Mouse (Mus musculus): ENCODE results near the gene Golgb1. TPM values are rescaled to one million over a fixed set of nuclear protein-coding genes. Genes with fewer than 3 reads are reported as not detected.
"Not testable (repeated sequence)": the region's sequence is repeated elsewhere in the genome, so short reads cannot be mapped to it uniquely, and the experiment has no call there.

Golgb1 gene
- polyA plus RNA-seq (2015; fragmentation: Nextera tagmentation; extraction: Ambion mirVana), result 30.7 and 31.0 TPM in 2 replicates

- H3K27me3 ChIP-seq, result no peaks in the 10 kb centered on the region
- whole genome bisulfite sequencing (ENCODE audit: insufficient replicate concordance), result under 1% methylated on average over 43 of the region's 43 CpGs
- peak; percentile 94 for DNase-seq
- peak within 1 kb of the TSS; percentile 87 for H3K4me2 ChIP-seq
- peak within 1 kb of the TSS; percentile 92 for H3K4me3 ChIP-seq (replicated peaks)
- H3K9ac ChIP-seq, result peak within 1 kb of the TSS; percentile 87
- peak; percentile 99 for ATAC-seq (ENCODE audit: low read depth)
- peaks cover 6% of the 10 kb centered on the region for H3K36me3 ChIP-seq
- peak within 1 kb of the TSS; percentile 80 for H3K27ac ChIP-seq
- peaks cover 36% of the 10 kb centered on the region for H3K4me1 ChIP-seq (replicated peaks)
- H3K9me3 ChIP-seq (replicated peaks), result no peaks in the 10 kb centered on the region
These were observed at the start of gene Golgb1, which contains the start of gene Eaf2 for GRCm38 (mm10) chr16:36874583-36875275. Gene Golgb1 (plus strand): TSS chr16:36875140. Gene Eaf2 (minus strand): TSS chr16:36875003.

- ATAC-seq (ENCODE audit: low read depth) (peak; percentile 69), DNase-seq (no peak)
- Histone ChIP-seq H3K9ac (peak overlapping the region; percentile 86), H3K36me3 (no peaks in the 10 kb centered on the region), H3K4me3 (replicated peaks) (peak overlapping the region; percentile 84), H3K4me2 (peak overlapping the region; percentile 96), H3K27me3 (peaks cover 9% of the 10 kb centered on the region), H3K9me3 (replicated peaks) (no peaks in the 10 kb centered on the region), H3K4me1 (replicated peaks) (peaks cover 11% of the 10 kb centered on the region), H3K27ac (no peak overlapping the region)
- 6% methylated on average over 11 of the region's 11 CpGs for WGBS (ENCODE audit: insufficient replicate concordance)
These were observed 47.3 kb upstream of the Golgb1 start for GRCm38 (mm10) chr16:36827611-36828053.

- Histone ChIP-seq H3K36me3 (no peaks in the 10 kb centered on the region), H3K9ac (peak within 1 kb of the TSS; percentile 86), H3K4me2 (peak within 1 kb of the TSS; percentile 96), H3K4me1 (replicated peaks) (peaks cover 11% of the 10 kb centered on the region), H3K4me3 (replicated peaks) (peak within 1 kb of the TSS; percentile 84), H3K27ac (peak within 1 kb of the TSS; percentile 30), H3K27me3 (peaks cover 9% of the 10 kb centered on the region), H3K9me3 (replicated peaks) (no peaks in the 10 kb centered on the region)
- DNase-seq, result peak; percentile 82
- WGBS (ENCODE audit: insufficient replicate concordance), result under 1% methylated on average over 64 of the region's 64 CpGs
- peak; percentile 99 for ATAC-seq (ENCODE audit: low read depth)
These were observed 46.7 kb upstream of the Golgb1 start, which contains the start of gene Iqcb1 for GRCm38 (mm10) chr16:36828054-36828786. Gene Iqcb1 (plus strand): TSS chr16:36828385.

- Histone ChIP-seq H3K4me3 (replicated peaks) (peak overlapping the region; percentile 84), H3K9ac (peak overlapping the region; percentile 86), H3K4me2 (peak overlapping the region; percentile 96), H3K27me3 (peaks cover 9% of the 10 kb centered on the region), H3K27ac (no peak overlapping the region), H3K36me3 (no peaks in the 10 kb centered on the region), H3K9me3 (replicated peaks) (no peaks in the 10 kb centered on the region), H3K4me1 (replicated peaks) (peaks cover 11% of the 10 kb centered on the region)
- ATAC-seq (ENCODE audit: low read depth) (no peak), DNase-seq (no peak)
- 14% methylated on average over 11 of the region's 11 CpGs for WGBS (ENCODE audit: insufficient replicate concordance)
These were observed 46.1 kb upstream of the Golgb1 start for GRCm38 (mm10) chr16:36828820-36829219.

GRCm38 (mm10) chr16:36846894-36847293, 28.0 kb upstream of the Golgb1 start:
- H3K27me3 ChIP-seq; H3K9me3 ChIP-seq (replicated peaks); H3K4me3 ChIP-seq (replicated peaks); DNase-seq; H3K4me1 ChIP-seq (replicated peaks); H3K4me2 ChIP-seq; H3K9ac ChIP-seq; ATAC-seq (ENCODE audit: low read depth); H3K27ac ChIP-seq: not testable (repeated sequence)
- WGBS (ENCODE audit: insufficient replicate concordance), result 91% methylated on average over 1 of the region's 1 CpGs
- peaks cover 13% of the 10 kb centered on the region for H3K36me3 ChIP-seq

GRCm38 (mm10) chr16:36851202-36851601, 23.7 kb upstream of the Golgb1 start:
- Histone ChIP-seq H3K36me3 (peaks cover 8% of the 10 kb centered on the region; the same call in 1 of the 2 replicates), H3K4me3 (replicated peaks) (no peak overlapping the region), H3K9ac (no peak overlapping the region), H3K27ac (no peak overlapping the region), H3K4me2 (no peak overlapping the region), H3K27me3 (no peaks in the 10 kb centered on the region), H3K9me3 (replicated peaks) (no peaks in the 10 kb centered on the region), H3K4me1 (replicated peaks) (no peaks in the 10 kb centered on the region)
- no peak for ATAC-seq (ENCODE audit: low read depth)
- DNase-seq, result no peak
- 72% methylated on average over 3 of the region's 3 CpGs for WGBS (ENCODE audit: insufficient replicate concordance)

- no peaks in the 10 kb centered on the region for H3K4me1 ChIP-seq (replicated peaks)
- no peaks in the 10 kb centered on the region for H3K9me3 ChIP-seq (replicated peaks)
- WGBS (ENCODE audit: insufficient replicate concordance), result 71% methylated on average over 3 of the region's 3 CpGs
- H3K27ac ChIP-seq, result no peak overlapping the region
- no peak overlapping the region for H3K4me2 ChIP-seq
- no peak for ATAC-seq (ENCODE audit: low read depth)
- no peak overlapping the region for H3K4me3 ChIP-seq (replicated peaks)
- H3K27me3 ChIP-seq, result no peaks in the 10 kb centered on the region
- peaks cover 10% of the 10 kb centered on the region for H3K36me3 ChIP-seq
- H3K9ac ChIP-seq, result no peak overlapping the region
- no peak for DNase-seq
These were observed 11.4 kb upstream of the Golgb1 start for GRCm38 (mm10) chr16:36863585-36863984.

- DNase-seq (no peak), ATAC-seq (ENCODE audit: low read depth) (no peak)
- H3K36me3 ChIP-seq, result peaks cover 17% of the 10 kb centered on the region
- peaks cover 9% of the 10 kb centered on the region for H3K4me1 ChIP-seq (replicated peaks)
- no peak overlapping the region for H3K4me3 ChIP-seq (replicated peaks)
- no peak overlapping the region for H3K9ac ChIP-seq
- no peaks in the 10 kb centered on the region for H3K9me3 ChIP-seq (replicated peaks)
- 71% methylated on average over 2 of the region's 2 CpGs for WGBS (ENCODE audit: insufficient replicate concordance)
- H3K27me3 ChIP-seq, result no peaks in the 10 kb centered on the region
- H3K4me2 ChIP-seq, result no peak overlapping the region
- no peak overlapping the region for H3K27ac ChIP-seq
These were observed 5.5 kb upstream of the Golgb1 start for GRCm38 (mm10) chr16:36869442-36869841.

- Histone ChIP-seq H3K36me3 (peaks cover 6% of the 10 kb centered on the region), H3K27me3 (no peaks in the 10 kb centered on the region), H3K9ac (peak overlapping the region; percentile 87), H3K27ac (peak overlapping the region; percentile 80), H3K4me3 (replicated peaks) (peak overlapping the region; percentile 92), H3K4me2 (peak overlapping the region; percentile 87), H3K9me3 (replicated peaks) (no peaks in the 10 kb centered on the region), H3K4me1 (replicated peaks) (peaks cover 37% of the 10 kb centered on the region)
- WGBS (ENCODE audit: insufficient replicate concordance), result under 1% methylated on average over 37 of the region's 48 CpGs
- DNase-seq (no peak), ATAC-seq (ENCODE audit: low read depth) (peak; percentile 75)
These were observed 424 bp downstream of the Golgb1 start for GRCm38 (mm10) chr16:36875276-36875851.

GRCm38 (mm10) chr16:36877316-36877715, 2.4 kb downstream of the Golgb1 start:
- peaks cover 1% of the 10 kb centered on the region; the same call in 1 of the 2 replicates for H3K36me3 ChIP-seq
- H3K27me3 ChIP-seq, result no peaks in the 10 kb centered on the region
- H3K4me1 ChIP-seq (replicated peaks), result peaks cover 46% of the 10 kb centered on the region
- no peak overlapping the region for H3K9ac ChIP-seq
- 69% methylated on average over 5 of the region's 5 CpGs for WGBS (ENCODE audit: insufficient replicate concordance)
- no peak overlapping the region for H3K4me2 ChIP-seq
- no peak for DNase-seq
- H3K27ac ChIP-seq, result no peak overlapping the region
- ATAC-seq (ENCODE audit: low read depth), result no peak
- no peak overlapping the region for H3K4me3 ChIP-seq (replicated peaks)
- no peaks in the 10 kb centered on the region for H3K9me3 ChIP-seq (replicated peaks)

GRCm38 (mm10) chr16:36882737-36883343, 7.9 kb downstream of the Golgb1 start:
- Histone ChIP-seq H3K4me3 (replicated peaks) (no peak overlapping the region), H3K36me3 (peaks cover 12% of the 10 kb centered on the region), H3K27me3 (no peaks in the 10 kb centered on the region), H3K4me2 (no peak overlapping the region), H3K27ac (no peak overlapping the region), H3K9me3 (replicated peaks) (no peaks in the 10 kb centered on the region), H3K4me1 (replicated peaks) (peaks cover 22% of the 10 kb centered on the region), H3K9ac (no peak overlapping the region)
- no peak for ATAC-seq (ENCODE audit: low read depth)
- no peak for DNase-seq
- 55% methylated on average over 5 of the region's 5 CpGs for WGBS (ENCODE audit: insufficient replicate concordance)
